Mouse (Mus musculus) embryonic facial prominence, embryonic 13.5 days (tissue): ENCODE data around the gene Spata2. TPM values are rescaled to one million over a fixed set of nuclear protein-coding genes. Genes with fewer than 3 reads are reported as not detected.

Experiments
- ATAC-seq: fragments of 200-750 bp; cut with Nextera tagmentation; 2 replicates; pipeline ENCODE4 v1.8.0; 2017; ENCODE audit warnings: low read depth; ENCODE audit not compliant: insufficient number of reproducible peaks, insufficient read depth, low FRiP score, low TSS enrichment
- H3K27ac ChIP-seq: fragments of 300-500 bp; sonication (generic); 2 replicates; pipeline ENCODE4 v1.5.1; 2015; ENCODE audit warnings: moderate library complexity, mild to moderate bottlenecking, inconsistent platforms
- H3K27me3 ChIP-seq: fragments of 300-500 bp; sonication (generic); 2 replicates; pipeline ENCODE4 v1.6.1; 2015; ENCODE audit warnings: mild to moderate bottlenecking, inconsistent platforms
- H3K36me3 ChIP-seq: fragments of 300-500 bp; sonication (generic); 2 replicates; pipeline ENCODE4 v1.6.1; 2015; ENCODE audit warnings: mild to moderate bottlenecking, inconsistent platforms
- H3K4me1 ChIP-seq: fragments of 300-500 bp; sonication (generic); 2 replicates; pipeline ENCODE4 v1.6.1; 2015; ENCODE audit warnings: inconsistent platforms
- H3K4me2 ChIP-seq: fragments of 300-500 bp; sonication (generic); 2 replicates; pipeline ENCODE4 v1.6.1; 2015; ENCODE audit warnings: moderate library complexity, mild to moderate bottlenecking, inconsistent platforms
- H3K4me3 ChIP-seq: fragments of 300-500 bp; sonication (generic); 2 replicates; pipeline ENCODE4 v1.5.1; 2015; ENCODE audit warnings: mild to moderate bottlenecking, inconsistent platforms
- H3K9ac ChIP-seq: fragments of 300-500 bp; sonication (generic); 2 replicates; pipeline ENCODE4 v1.6.1; 2015; ENCODE audit warnings: mild to moderate bottlenecking, inconsistent platforms
- H3K9me3 ChIP-seq: fragments of 300-500 bp; sonication (generic); 2 replicates; pipeline ENCODE4 v1.6.1; 2016; ENCODE audit warnings: inconsistent platforms
- WGBS: fragments of 180-500 bp; shearing (Covaris S2); methylation state at CpG from one replicate; pipeline ENCODE4 v1.1.7; 2015; ENCODE audit warnings: mixed read lengths; 5-methylcytosine and 5-hydroxymethylcytosine counted together
- polyA plus RNA-seq: library from polyadenylated mRNA; unstranded; fragments of >200 nt; fragmentation: Nextera tagmentation; extraction: Ambion mirVana; gene quantifications from 2 replicates; pipeline ENCODE4 v1.2.1, GENCODE M21; 2015

Spata2 gene
- polyA plus RNA-seq, 1 experiment from 2014 or later, result 15.4 TPM

GRCm38 (mm10) chr2:167475596-167475995, 17.1 kb downstream of the Spata2 start:
- H3K27me3 ChIP-seq, result no peaks in the 10 kb centered on the region
- H3K4me2 ChIP-seq, result no peak overlapping the region
- H3K27ac ChIP-seq, result peak overlapping the region; percentile 72
- no peak overlapping the region for H3K9ac ChIP-seq
- 82% methylated on average over 5 of the region's 5 CpGs for WGBS
- H3K4me1 ChIP-seq, result peaks cover 16% of the 10 kb centered on the region
- H3K4me3 ChIP-seq, result no peak overlapping the region
- H3K36me3 ChIP-seq, result peaks cover 60% of the 10 kb centered on the region
- no peaks in the 10 kb centered on the region for H3K9me3 ChIP-seq
- no peak for ATAC-seq

GRCm38 (mm10) chr2:167474218-167474617, 18.5 kb downstream of the Spata2 start:
- H3K4me1 ChIP-seq, result peaks cover 16% of the 10 kb centered on the region
- no peak for ATAC-seq
- no peak overlapping the region for H3K27ac ChIP-seq
- H3K4me3 ChIP-seq, result no peak overlapping the region
- no peaks in the 10 kb centered on the region for H3K9me3 ChIP-seq
- 87% methylated on average over 6 of the region's 6 CpGs for WGBS
- no peaks in the 10 kb centered on the region for H3K27me3 ChIP-seq
- no peak overlapping the region for H3K9ac ChIP-seq
- peaks cover 70% of the 10 kb centered on the region for H3K36me3 ChIP-seq
- no peak overlapping the region for H3K4me2 ChIP-seq

GRCm38 (mm10) chr2:167471585-167471984, 21.1 kb downstream of the Spata2 start:
- H3K4me1 ChIP-seq, result peaks cover 11% of the 10 kb centered on the region
- no peak overlapping the region for H3K4me2 ChIP-seq
- ATAC-seq, result no peak
- 87% methylated on average over 6 of the region's 6 CpGs for WGBS
- no peak overlapping the region for H3K27ac ChIP-seq
- no peaks in the 10 kb centered on the region for H3K27me3 ChIP-seq
- H3K9me3 ChIP-seq, result no peaks in the 10 kb centered on the region
- no peak overlapping the region for H3K9ac ChIP-seq
- peaks cover 84% of the 10 kb centered on the region for H3K36me3 ChIP-seq
- H3K4me3 ChIP-seq, result no peak overlapping the region

- peaks cover 88% of the 10 kb centered on the region for H3K36me3 ChIP-seq
Measured at GRCm38 (mm10) chr2:167470611-167471010, 22.1 kb downstream of the Spata2 start.

GRCm38 (mm10) chr2:167468444-167468843, 24.2 kb downstream of the Spata2 start:
- 72% methylated on average over 6 of the region's 6 CpGs for WGBS
- ATAC-seq, result no peak
- Histone ChIP-seq H3K4me3 (no peak overlapping the region), H3K4me1 (no peaks in the 10 kb centered on the region), H3K27ac (no peak overlapping the region), H3K4me2 (no peak overlapping the region), H3K9ac (no peak overlapping the region), H3K9me3 (no peaks in the 10 kb centered on the region), H3K27me3 (no peaks in the 10 kb centered on the region), H3K36me3 (peaks cover 82% of the 10 kb centered on the region)

More at GRCm38 (mm10) chr2:167470611-167471010, 22.1 kb downstream of the Spata2 start:
- ATAC-seq, result no peak
- no peak overlapping the region for H3K4me2 ChIP-seq
- no peaks in the 10 kb centered on the region for H3K27me3 ChIP-seq
- H3K9me3 ChIP-seq, result no peaks in the 10 kb centered on the region
- H3K4me1 ChIP-seq, result peaks cover 1% of the 10 kb centered on the region; the same call in 1 of the 2 replicates
- H3K4me3 ChIP-seq, result no peak overlapping the region
- H3K9ac ChIP-seq, result no peak overlapping the region
- WGBS, result 84% methylated on average over 3 of the region's 3 CpGs
- H3K27ac ChIP-seq, result no peak overlapping the region

GRCm38 (mm10) chr2:167467214-167467613, 25.5 kb downstream of the Spata2 start:
- H3K9ac ChIP-seq, result no peak overlapping the region
- H3K27me3 ChIP-seq, result no peaks in the 10 kb centered on the region
- ATAC-seq, result no peak
- peaks cover 72% of the 10 kb centered on the region for H3K36me3 ChIP-seq
- WGBS, result 84% methylated on average over 5 of the region's 5 CpGs
- H3K9me3 ChIP-seq, result no peaks in the 10 kb centered on the region
- no peak overlapping the region for H3K4me2 ChIP-seq
- no peaks in the 10 kb centered on the region for H3K4me1 ChIP-seq
- no peak overlapping the region for H3K27ac ChIP-seq
- H3K4me3 ChIP-seq, result no peak overlapping the region

- H3K4me2 ChIP-seq, result no peak overlapping the region
- ATAC-seq, result no peak
- H3K9ac ChIP-seq, result no peak overlapping the region
- H3K36me3 ChIP-seq, result peaks cover 72% of the 10 kb centered on the region
- H3K4me3 ChIP-seq, result no peak overlapping the region
- 87% methylated on average over 3 of the region's 3 CpGs for WGBS
- no peak overlapping the region for H3K27ac ChIP-seq
- H3K9me3 ChIP-seq, result no peaks in the 10 kb centered on the region
- no peaks in the 10 kb centered on the region for H3K27me3 ChIP-seq
- H3K4me1 ChIP-seq, result no peaks in the 10 kb centered on the region
Measured at GRCm38 (mm10) chr2:167465951-167466350, 26.7 kb downstream of the Spata2 start.

- H3K4me3 ChIP-seq, result no peak overlapping the region
- no peak for ATAC-seq
- H3K9me3 ChIP-seq, result no peaks in the 10 kb centered on the region
- H3K27me3 ChIP-seq, result no peaks in the 10 kb centered on the region
- no peak overlapping the region for H3K9ac ChIP-seq
- H3K4me1 ChIP-seq, result no peaks in the 10 kb centered on the region
- 85% methylated on average over 5 of the region's 5 CpGs for WGBS
- no peak overlapping the region for H3K27ac ChIP-seq
- H3K4me2 ChIP-seq, result no peak overlapping the region
- peaks cover 74% of the 10 kb centered on the region for H3K36me3 ChIP-seq
Measured at GRCm38 (mm10) chr2:167463802-167464201, 28.9 kb downstream of the Spata2 start.

- 64% methylated on average over 6 of the region's 6 CpGs for WGBS
- H3K4me3 ChIP-seq, result no peak overlapping the region
- H3K9me3 ChIP-seq, result no peaks in the 10 kb centered on the region
- no peaks in the 10 kb centered on the region for H3K27me3 ChIP-seq
- no peak overlapping the region for H3K9ac ChIP-seq
- no peak for ATAC-seq
- H3K4me2 ChIP-seq, result no peak overlapping the region
- no peaks in the 10 kb centered on the region for H3K4me1 ChIP-seq
- H3K36me3 ChIP-seq, result peaks cover 75% of the 10 kb centered on the region
- no peak overlapping the region for H3K27ac ChIP-seq
Measured at GRCm38 (mm10) chr2:167462954-167463353, 29.7 kb downstream of the Spata2 start.

GRCm38 (mm10) chr2:167459071-167459865, 33.4 kb downstream of the Spata2 start:
- Histone ChIP-seq H3K36me3 (peaks cover 77% of the 10 kb centered on the region), H3K4me1 (no peaks in the 10 kb centered on the region), H3K9ac (no peak overlapping the region), H3K9me3 (no peaks in the 10 kb centered on the region), H3K4me2 (no peak overlapping the region), H3K4me3 (no peak overlapping the region), H3K27ac (no peak overlapping the region), H3K27me3 (no peaks in the 10 kb centered on the region)
- no peak for ATAC-seq
- WGBS, result 92% methylated on average over 6 of the region's 6 CpGs

- Histone ChIP-seq H3K4me2 (no peak overlapping the region), H3K9ac (no peak overlapping the region), H3K4me3 (no peak overlapping the region), H3K36me3 (peaks cover 83% of the 10 kb centered on the region), H3K27ac (no peak overlapping the region), H3K4me1 (no peaks in the 10 kb centered on the region), H3K9me3 (no peaks in the 10 kb centered on the region), H3K27me3 (no peaks in the 10 kb centered on the region)
- no peak for ATAC-seq
- 97% methylated on average over 3 of the region's 3 CpGs for WGBS
Measured at GRCm38 (mm10) chr2:167458548-167458947, 34.1 kb downstream of the Spata2 start.

- Histone ChIP-seq H3K36me3 (peaks cover 92% of the 10 kb centered on the region), H3K4me1 (no peaks in the 10 kb centered on the region), H3K4me2 (no peak overlapping the region), H3K4me3 (no peak overlapping the region), H3K9ac (no peak overlapping the region), H3K9me3 (no peaks in the 10 kb centered on the region), H3K27ac (no peak overlapping the region; the same call in 1 of the 2 replicates), H3K27me3 (no peaks in the 10 kb centered on the region)
- 89% methylated on average over 9 of the region's 9 CpGs for WGBS
- no peak for ATAC-seq
Measured at GRCm38 (mm10) chr2:167457213-167457612, 35.5 kb downstream of the Spata2 start.
